Mouse (Mus musculus) Patski (cell line): ENCODE results near the gene Trmt5. TPM values are rescaled to one million over a fixed set of nuclear protein-coding genes. Genes with fewer than 3 reads are reported as not detected.

Experiments used
- ATAC-seq: fragments of 100-300 bp; one replicate; pipeline ENCODE4 v1.8.0; 2021
- CTCF ChIA-PET: fragments of 350-600 bp; sonication (Branson Sonifier 250); formaldehyde crosslinking; loops from one replicate; lab custom pipeline; 2022; ENCODE audit warnings: inconsistent platforms; lab: Charles Lee
- POLR2A ChIA-PET: fragments of 350-600 bp; sonication (Branson Sonifier 250); formaldehyde crosslinking; loops from one replicate; lab custom pipeline; 2022; ENCODE audit warnings: antibody characterized with exemption, inconsistent platforms; lab: Charles Lee
- DNase-seq: peaks from one replicate; pipeline ENCODE4 v3.0.0-alpha.2; 2011; ENCODE audit warnings: low read depth, low spot score
- H3K27me3 ChIP-seq: fragments of 371-371 bp; one replicate; pipeline ENCODE4 v1.5.1; 2021
- CTCF ChIP-seq: fragments of 100-300 bp; IDR thresholded peaks from one replicate; pipeline ENCODE4 v1.5.1; 2021
- in situ Hi-C: fragments of 300-500 bp; cut with MboI; formaldehyde crosslinking; loops from 3 replicates; pipeline ENCODE4 v1.11.1; 2018; ENCODE audit warnings: low pct_unique_long_range_greater_than_20kb, mixed read lengths
- polyA plus RNA-seq: library from polyadenylated mRNA; unstranded; gene quantifications from one replicate; pipeline ENCODE4 v1.2.3, GENCODE M21; 2021

Gene Trmt5
- polyA plus RNA-seq, 1 experiment from 2014 or later = 19.1 TPM

DNA sequence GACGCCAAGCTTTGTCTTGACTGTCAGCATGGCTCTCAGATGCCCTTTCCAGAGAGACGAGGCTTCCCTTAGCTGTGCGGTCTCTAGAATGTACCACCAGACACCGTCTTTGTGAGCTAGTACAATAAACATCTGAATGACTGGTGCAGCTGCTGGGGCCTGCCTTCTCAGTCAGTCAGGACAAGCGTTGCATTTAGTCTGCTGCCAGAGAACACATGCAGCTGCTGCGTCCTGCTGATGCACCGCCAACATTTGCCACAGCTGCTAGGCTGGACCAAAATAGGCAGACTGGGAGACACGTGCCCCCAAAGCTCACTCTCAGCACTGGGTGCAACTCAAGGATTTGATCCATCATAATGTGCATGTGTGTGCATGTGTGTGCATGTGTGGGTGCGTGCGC lies 44.5 kb downstream of the Trmt5 start:
- no peak for DNase-seq
- no peak for ATAC-seq
- no peaks in the 10 kb centered on the region for H3K27me3 ChIP-seq
- ChIA-PET POLR2A (no interaction called here), CTCF (interaction anchor here (0.9 kb wide), 1 partner anchor 12 kb away, joined by 3 read pairs; no protein-coding TSS in a partner anchor)
- no peak for TF ChIP-seq CTCF
- in situ Hi-C loops = no loop called here

DNA sequence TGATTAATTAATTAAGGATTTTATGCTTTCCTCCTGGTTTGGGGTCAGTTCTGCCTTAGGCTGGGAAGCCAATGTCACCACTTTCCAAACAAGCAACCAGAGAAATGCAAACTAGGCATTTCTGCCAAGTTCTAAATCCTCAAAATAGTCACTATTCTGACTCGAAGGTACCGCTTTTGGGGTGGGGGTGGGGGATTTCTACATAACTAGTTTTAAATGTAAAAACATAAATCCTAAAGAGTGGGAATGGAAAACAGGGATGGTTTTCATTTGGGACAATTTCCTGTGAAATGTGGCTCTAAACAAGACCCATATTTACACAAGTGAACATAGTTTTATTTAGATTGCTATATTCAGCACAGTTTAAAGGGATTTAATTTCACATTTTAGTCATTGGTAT lies 53.9 kb downstream of the Trmt5 start:
- no peak for TF ChIP-seq CTCF
- CTCF ChIA-PET = no interaction called here
- POLR2A ChIA-PET = no interaction called here
- ATAC-seq (no peak), DNase-seq (no peak)
- no peaks in the 10 kb centered on the region for H3K27me3 ChIP-seq
- in situ Hi-C loops = no loop called here

DNA sequence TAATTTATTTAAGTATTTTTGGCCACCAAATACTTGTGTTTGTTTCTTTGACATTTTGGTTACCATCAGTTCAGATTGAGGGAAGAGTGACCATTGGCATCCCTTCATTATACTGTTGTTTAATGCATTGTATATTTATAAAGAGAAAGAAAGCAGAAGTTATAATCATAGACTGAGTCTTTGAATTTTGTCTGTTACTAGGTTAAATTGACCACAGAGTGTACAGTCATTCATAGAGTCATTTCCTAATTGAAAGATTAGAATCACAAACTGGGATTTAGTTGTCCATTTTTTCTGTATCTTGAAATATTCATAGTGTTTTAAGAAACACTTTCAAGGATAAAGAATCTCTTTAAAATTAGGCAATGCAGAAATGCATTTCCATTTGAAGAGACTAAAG lies 55.0 kb downstream of the Trmt5 start:
- no peak for ATAC-seq
- H3K27me3 ChIP-seq = no peaks in the 10 kb centered on the region
- POLR2A ChIA-PET = no interaction called here
- in situ Hi-C loops = no loop called here
- no peak for TF ChIP-seq CTCF
- CTCF ChIA-PET = interaction anchor here (1.8 kb wide), 1 partner anchor 13 kb away, joined by 5 read pairs; no protein-coding TSS in a partner anchor
- no peak for DNase-seq

DNA sequence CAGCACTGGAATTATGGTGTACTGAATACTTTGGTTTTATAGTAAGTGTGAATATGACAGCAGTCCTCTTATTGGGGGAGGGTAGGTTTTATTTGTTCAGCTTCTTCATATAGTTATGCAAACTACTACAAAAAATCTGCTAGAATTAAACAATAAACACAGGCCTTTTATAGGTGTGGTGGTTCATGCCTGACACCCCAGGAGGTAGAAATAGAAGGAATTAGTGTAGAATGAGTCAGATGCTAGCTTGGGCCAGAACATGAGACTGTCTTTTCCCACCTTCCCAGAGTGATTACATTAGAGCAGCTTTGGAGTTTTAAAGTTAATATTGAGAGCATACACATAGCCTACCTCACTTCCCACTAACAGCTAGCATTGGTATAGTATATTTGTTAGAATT lies 56.3 kb downstream of the Trmt5 start:
- peak; percentile 42 for DNase-seq
- TF ChIP-seq CTCF = no peak
- POLR2A ChIA-PET = interaction anchor here (0.6 kb wide), 1 partner anchor 678 kb away, joined by 6 read pairs; no protein-coding TSS in a partner anchor
- CTCF ChIA-PET = interaction anchor here (0.9 to 1.8 kb wide), 3 partner anchors 11 to 41 kb away, joined by 3 to 5 read pairs (median 3); no protein-coding TSS in a partner anchor
- in situ Hi-C loops = no loop called here
- peak; percentile 60 for ATAC-seq
- no peaks in the 10 kb centered on the region for H3K27me3 ChIP-seq

Other genes starting within 250 kb of the Trmt5 start
- gene Six1, start 232.8 kb downstream of the Trmt5 start, polyA plus RNA-seq = 19.9 TPM
- 2.7 TPM for gene Six4, start 173.3 kb downstream of the Trmt5 start, polyA plus RNA-seq
- gene Mnat1, start 163.0 kb downstream of the Trmt5 start, polyA plus RNA-seq = 45.3 TPM
- 17.1 TPM for gene Slc38a6, start 69 bp upstream of the Trmt5 start, polyA plus RNA-seq